Mouse (Mus musculus): ENCODE measurements around the gene Msmb. TPM values are rescaled to one million over a fixed set of nuclear protein-coding genes. Genes with fewer than 3 reads are reported as not detected.
A peak's percentile ranks its signal among the peaks of the same experiment; 100 is the strongest.
"Not testable (repeated sequence)": the region's sequence is repeated elsewhere in the genome, so short reads cannot be mapped to it uniquely, and the experiment has no call there.

Gene Msmb
- total RNA-seq, 2 experiments from 2014 or later = not detected

DNA sequence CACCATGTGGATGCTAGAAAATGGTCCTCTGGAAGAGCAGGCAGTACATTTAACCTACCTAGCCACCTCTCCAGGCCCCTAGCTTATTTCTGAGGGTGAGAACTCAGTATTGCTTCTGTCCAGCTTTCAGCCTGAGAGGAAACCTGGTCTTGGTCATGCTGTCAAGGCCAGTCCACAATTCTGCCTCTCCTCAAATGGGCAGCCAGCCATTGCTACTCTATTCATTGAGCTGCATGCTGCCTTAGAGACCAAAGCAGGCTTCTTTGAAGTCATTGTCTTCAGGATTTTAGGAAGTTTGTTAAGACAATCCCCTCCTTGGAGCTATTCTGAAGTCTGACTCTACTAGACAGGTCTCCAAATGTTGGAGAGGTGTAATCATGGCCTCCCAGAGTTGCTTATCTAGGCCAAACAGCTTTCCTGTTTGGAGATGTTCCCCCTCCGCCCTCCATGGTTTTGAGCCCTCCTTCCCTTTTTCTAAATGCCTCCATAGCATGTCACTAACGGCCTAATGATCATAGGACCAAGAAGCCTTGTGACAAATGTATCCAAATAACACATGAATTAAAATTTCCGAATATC is 26.9 kb downstream of the Msmb start:
- intact Hi-C loops (cut with DNase I) = no loop called here
- DNase-seq (ENCODE audit: low spot score in 2 of 2) = no peak

DNA sequence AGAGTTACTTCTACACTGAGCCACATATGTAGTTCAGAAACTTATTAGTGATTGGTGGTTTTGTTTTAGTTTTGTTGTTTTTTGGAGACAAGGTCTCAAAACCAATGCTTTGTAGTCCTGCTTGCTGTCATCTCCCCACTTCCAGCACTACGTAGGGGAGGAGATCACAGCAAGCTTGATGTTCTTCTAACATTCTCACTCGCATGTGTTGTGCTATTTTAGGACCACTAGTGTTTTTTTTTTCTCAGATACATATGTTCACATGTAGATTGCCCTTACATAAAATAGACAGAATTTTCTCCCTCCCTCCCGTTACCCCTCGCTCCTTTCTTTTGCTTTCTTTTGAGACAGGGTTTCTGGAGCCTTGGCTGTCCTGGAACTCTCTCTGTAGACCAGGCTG is 28.3 kb downstream of the Msmb start:
- no peak for DNase-seq (ENCODE audit: low spot score in 2 of 2)

DNA sequence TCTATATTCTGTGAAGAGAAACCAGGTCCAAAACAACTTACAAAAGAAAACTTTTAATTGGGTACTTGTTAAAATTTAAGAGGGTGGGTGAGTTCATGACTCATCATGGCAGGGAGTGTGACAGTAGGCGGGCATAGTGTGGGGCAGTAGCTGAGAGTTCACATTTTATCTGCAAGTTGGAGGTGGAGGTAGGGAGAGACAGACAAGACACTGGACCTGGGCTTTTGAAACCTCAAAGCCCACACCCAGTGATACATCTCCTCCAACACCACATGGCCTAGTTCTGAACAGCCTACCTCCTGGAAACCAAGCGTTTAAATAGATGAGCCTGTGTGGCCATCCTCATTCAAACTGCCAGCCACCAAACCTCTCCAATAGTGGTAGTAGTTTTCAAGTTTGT is 33.5 kb downstream of the Msmb start:
- intact Hi-C loops (cut with DNase I) = no loop called here

More for the DNA sequence above, 28.3 kb downstream of the Msmb start:
- intact Hi-C loops (cut with DNase I) = no loop called here

DNA sequence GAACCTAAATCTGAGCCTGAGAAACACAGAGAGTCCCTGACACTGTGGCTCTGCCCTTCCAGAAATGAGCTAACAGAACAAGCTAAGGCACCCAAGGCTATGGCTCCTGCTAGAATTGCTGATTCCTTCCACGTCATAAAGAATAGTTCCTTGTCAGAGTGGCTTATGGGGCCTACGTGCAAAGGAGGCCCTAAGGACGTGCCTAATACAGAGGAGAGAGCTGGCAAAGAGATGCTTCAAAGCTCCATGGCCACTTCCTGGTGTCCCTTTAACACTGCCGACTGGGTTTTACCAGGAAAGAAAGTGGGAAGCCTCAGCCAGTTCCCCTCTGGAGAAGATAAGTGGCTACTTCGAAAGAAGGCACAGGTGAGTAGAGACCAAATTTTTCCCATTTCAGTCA is 34.8 kb downstream of the Msmb start:
- DNase-seq (ENCODE audit: low spot score in 2 of 2); intact Hi-C loops (cut with DNase I): not testable (repeated sequence)

More for the DNA sequence above, 33.5 kb downstream of the Msmb start:
- DNase-seq (ENCODE audit: low spot score in 2 of 2) = peak in 1 of 2 experiments; percentile 16

DNA sequence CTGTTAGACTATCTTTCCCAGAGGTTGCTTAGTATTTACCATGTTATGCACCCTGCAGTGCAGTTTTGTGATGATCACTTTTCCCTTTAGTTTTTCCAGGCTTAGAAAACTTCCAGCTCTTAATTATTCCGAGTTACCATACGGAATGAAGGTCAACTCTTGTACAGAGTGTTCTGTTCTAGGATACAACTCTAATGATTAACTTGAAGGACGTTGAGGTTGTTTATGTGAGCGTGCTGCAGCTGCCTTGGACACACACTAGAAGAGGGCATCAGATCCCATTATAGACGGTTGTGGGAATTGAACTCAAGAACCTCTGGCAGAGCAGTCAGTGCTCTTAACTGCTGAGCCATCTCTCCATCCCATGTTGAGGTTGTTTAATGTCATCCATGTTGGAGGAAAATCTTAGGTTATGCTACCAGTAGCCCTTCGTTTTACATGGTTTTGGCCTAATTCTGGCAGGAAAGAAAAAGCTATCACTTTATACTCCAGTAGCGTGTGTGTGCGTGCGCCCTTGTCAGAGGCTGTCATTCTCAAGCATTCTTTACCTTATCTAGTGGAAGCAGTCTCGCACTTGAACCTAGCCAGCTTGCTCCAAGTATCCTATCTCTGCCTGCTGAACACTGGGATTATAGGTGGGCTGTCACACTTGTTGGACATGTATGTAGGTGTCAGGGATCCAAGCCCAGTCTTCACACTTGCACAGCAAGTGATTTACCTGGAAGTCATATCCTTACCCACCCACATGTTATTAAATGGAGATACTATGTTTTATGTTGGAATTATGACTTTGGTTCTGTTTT is 37.8 kb downstream of the Msmb start:
- intact Hi-C loops (cut with DNase I) = no loop called here
- no peak for DNase-seq (ENCODE audit: low spot score in 2 of 2)

DNA sequence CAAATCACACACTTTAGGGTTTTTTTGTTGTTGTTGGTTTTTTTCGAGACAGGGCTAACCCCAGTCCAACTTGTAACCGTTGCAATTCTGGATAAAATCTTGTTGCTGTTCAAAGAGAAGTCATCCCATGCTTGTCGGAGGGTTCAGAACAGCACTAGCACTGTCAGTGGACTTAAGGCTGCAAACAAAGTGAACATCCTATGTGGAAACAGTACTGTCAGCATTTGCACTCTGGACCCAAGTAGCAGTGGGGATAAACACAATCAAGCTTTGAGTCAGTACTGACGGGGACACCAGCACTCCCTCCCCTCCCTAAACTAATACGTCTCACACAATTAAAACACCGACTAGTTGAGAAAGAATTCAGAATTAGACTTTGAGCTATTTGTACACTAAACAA is 39.0 kb downstream of the Msmb start:
- no peak for DNase-seq (ENCODE audit: low spot score in 2 of 2)
- intact Hi-C loops (cut with DNase I) = no loop called here

DNA sequence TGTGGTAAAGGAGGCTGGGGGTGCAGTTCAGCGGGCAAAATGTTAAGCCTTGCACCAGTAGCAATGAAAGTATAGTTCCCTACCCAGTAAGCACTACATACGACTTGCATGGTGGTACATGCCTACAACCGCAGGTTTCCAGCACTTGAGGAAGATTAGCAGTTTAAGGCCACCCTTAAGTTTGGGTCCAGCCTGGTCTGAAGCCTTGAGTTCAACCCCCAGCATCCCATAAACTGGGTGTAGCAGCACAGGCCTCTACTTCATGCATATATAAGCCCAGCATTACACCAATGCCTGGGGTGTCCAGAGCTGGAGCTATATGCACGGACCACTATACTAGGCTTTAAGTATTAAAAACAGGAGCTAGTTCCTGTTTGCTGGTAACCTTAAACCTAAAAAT is 42.0 kb downstream of the Msmb start:
- no peak for DNase-seq (ENCODE audit: low spot score in 2 of 2)
- intact Hi-C loops (cut with DNase I) = no loop called here

DNA sequence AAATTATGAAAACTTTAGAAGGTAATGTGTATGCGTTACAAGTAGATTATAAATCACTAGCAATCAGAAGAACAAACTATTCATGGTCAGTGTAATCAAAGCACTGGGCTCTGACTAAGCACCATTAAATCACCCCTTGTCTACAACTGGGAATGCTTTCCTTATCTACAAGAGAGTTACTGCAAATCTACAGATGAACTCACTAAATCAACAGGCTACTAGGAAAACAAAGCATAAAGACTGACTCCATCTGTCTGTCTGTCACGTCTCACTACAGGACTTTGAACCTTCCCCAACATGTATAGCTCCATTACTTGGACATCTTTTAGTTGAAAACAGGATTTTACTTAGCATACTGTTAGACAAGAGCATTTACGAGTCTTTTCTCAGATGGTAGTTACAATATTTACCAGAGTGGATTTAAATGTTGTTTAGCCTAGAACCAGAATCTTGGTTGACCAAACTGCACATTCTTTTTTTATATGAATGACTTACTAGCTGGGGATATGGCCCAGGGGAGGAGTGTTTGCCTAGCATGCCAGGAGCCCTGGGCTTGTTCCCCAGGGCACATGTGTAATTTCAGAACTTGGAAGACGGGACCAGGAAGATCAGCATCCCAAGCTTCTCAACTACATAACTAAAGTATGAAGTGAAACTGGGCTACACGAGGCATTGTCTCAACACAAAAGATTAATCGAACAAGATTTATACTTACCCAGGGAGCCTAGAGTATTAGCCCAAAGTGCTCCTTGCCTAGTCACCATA is 49.0 kb downstream of the Msmb start:
- intact Hi-C loops (cut with DNase I) = loop anchor here (5.0 kb wide), 1 partner anchor 64 kb away; no protein-coding TSS in a partner anchor

DNA sequence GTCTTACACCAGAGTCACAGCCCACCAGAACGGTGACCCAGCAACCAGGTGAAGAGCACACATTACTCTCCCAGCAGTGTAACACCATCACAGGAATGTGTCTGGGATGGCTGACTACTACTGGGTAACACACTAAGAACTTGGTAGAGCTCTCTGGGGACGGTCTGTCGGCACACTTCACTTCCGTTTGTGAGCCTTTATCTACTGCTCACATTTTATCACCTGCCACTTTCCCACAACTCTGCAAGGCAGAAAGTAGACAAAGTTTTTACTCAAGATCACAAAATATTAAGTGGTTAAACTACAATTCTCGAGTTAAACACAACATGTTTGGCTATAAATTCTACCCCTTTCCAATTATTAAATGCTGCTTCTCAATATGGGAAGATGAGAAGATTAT is 50.1 kb downstream of the Msmb start:
- intact Hi-C loops (cut with DNase I) = loop anchor here (5.0 kb wide), 1 partner anchor 65 kb away; no protein-coding TSS in a partner anchor
- no peak for DNase-seq (ENCODE audit: low spot score in 2 of 2)

More for the DNA sequence above, 49.0 kb downstream of the Msmb start:
- no peak for DNase-seq (ENCODE audit: low spot score in 2 of 2)

DNA sequence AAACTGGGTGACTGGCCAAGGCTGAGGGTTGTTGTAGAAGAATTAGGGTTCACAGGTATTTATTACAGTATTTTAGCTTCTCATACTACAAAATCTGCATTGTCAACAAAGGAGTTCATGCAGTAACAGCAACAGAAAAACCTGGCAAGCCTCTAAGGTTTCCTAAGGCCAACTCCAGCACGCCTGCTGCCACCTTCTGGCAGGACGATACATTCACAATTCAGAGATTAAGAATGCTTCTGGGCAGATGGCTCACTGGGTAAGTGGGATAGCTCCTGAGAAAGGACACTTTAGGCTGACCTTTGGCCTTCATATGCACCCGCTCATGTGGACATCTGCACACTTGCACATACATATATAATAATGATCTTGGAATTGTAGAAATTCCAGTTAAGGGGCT is 50.6 kb downstream of the Msmb start:
- peak in 1 of 2 experiments; percentile 43 for DNase-seq (ENCODE audit: low spot score in 2 of 2)
- intact Hi-C loops (cut with DNase I) = loop anchor here (5.0 kb wide), 1 partner anchor 65 kb away; no protein-coding TSS in a partner anchor

DNA sequence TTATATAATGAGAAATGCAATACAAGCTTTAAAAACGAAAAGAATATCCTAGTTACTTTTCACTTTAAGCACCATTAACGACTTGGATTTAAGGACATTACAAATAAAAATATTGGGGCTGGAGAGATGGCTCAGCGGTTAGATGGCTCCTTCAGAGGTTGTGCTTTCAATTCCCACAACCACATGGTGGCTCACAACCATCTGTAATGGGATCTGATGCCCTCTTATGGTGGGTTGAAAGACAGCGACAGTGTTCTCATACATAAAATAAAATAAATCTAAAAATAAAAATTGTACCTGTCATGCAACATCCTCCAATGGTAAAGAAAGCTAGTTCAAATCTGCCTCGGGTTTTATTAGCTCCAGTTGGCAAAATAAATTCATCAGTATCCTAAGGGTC is 51.7 kb downstream of the Msmb start:
- DNase-seq (ENCODE audit: low spot score in 2 of 2) = not testable (repeated sequence)
- intact Hi-C loops (cut with DNase I) = loop anchor here (5.0 kb wide), 1 partner anchor 66 kb away; no protein-coding TSS in a partner anchor

DNA sequence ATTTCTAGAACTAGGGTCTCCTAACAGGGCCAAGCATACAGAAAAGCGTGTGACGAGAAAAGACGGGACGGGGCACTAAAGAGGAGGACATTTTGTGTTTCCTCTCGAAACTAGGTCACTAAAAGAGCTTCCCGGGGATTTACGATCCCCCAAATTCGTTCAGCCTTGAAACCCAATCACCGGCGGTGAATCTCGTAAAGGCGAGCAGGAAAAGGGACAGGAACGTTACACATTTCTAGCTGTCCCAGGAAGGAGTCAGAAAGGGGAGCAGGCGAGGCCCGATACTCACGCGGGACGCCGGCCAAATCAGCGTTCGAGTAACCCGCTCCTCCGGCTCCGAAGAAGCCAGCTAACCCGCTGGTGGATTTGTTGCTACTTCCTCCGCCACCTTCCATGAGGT is 59.5 kb downstream of the Msmb start:
- intact Hi-C loops (cut with DNase I) = no loop called here
- DNase-seq (ENCODE audit: low spot score in 2 of 2) = no peak

DNA sequence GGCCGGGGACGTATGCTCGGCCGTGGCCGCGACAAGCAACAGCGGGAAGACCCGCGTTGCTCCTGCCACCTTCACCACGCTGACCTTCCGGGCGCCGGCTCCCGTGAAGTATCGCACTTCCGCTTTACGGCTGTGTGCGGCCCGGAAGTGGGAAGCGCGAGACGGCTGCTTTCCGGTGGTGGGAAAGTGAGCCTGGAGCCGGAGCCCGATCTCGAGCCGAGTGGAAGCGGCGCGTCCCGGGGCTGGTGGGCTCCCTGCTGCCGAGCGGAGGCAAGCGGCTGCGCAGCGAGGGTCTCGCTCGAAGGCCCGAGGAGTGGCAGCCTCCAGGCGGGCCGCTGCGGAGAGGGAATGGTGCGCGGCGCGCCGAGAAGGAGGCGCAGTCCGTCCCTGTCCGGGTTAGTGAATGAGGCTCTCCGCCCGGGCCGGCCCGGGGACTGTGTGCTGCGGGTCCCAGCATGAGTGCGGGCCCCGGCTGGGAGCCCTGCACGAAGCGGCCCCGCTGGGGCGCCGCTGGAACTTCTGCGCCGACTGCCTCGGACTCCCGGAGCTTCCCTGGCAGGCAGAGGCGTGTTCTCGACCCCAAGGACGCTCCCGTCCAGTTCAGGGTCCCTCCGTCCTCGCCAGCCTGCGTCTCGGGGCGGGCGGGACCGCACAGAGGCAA is 60.1 kb downstream of the Msmb start, which contains the start of the genes Timm23 and Parg:
Gene Timm23 (minus strand): TSS at position 108 of the 661 bp plus-strand sequence.
Gene Parg (plus strand): TSS at position 159 of the 661 bp plus-strand sequence.
- intact Hi-C loops (cut with DNase I) = no loop called here
- peak; percentile 91 to 93 for DNase-seq (ENCODE audit: low spot score in 2 of 2)

Other genes starting within 250 kb of the Msmb start
- gene Galnt15, start 113.0 kb upstream of the Msmb start, total RNA-seq (2021) = 1 to 10 TPM; 1.3 to 2.0 TPM
- gene Oxnad1, start 56.6 kb upstream of the Msmb start, total RNA-seq (2021) = 10 to 100 TPM; 11.9 to 16.3 TPM
- gene Dph3, start 56.3 kb upstream of the Msmb start, total RNA-seq (2021) = 10 to 100 TPM; 47.2 to 48.4 TPM
- 100 to 1,000 TPM; 104 to 123 TPM for gene Ncoa4, start 17.8 kb downstream of the Msmb start, total RNA-seq (2021)
- gene Timm23, start 59.9 kb downstream of the Msmb start, total RNA-seq (2021) = 10 to 100 TPM; 64.0 to 86.2 TPM
- gene Parg, start 59.9 kb downstream of the Msmb start, total RNA-seq (2021) = 10 to 100 TPM; 39.4 to 46.9 TPM
- 100 to 1,000 TPM in 1 of 2 experiments, 10 to 100 TPM in 1; 94.0 to 101 TPM for gene Ogdhl, start 180.0 kb downstream of the Msmb start, total RNA-seq (2021)
- not detected for gene 1700024G13Rik, start 246.4 kb downstream of the Msmb start, total RNA-seq (2021)